Mouse (Mus musculus): ENCODE measurements at regions not wholly inside any gene's neighbourhood (a gene's known extent, or its start where the extent isn't known, plus 50 kb on each side); places are given as distances from the start of the nearest gene placed in this dataset.
A peak's percentile ranks its signal among the peaks of the same experiment; 100 is the strongest.

GRCm38 (mm10) chr8:80422190-80422589 is 71.4 kb upstream of the Gypa start:
- DNase-seq (ENCODE audit: low spot score), result no peak

DNA sequence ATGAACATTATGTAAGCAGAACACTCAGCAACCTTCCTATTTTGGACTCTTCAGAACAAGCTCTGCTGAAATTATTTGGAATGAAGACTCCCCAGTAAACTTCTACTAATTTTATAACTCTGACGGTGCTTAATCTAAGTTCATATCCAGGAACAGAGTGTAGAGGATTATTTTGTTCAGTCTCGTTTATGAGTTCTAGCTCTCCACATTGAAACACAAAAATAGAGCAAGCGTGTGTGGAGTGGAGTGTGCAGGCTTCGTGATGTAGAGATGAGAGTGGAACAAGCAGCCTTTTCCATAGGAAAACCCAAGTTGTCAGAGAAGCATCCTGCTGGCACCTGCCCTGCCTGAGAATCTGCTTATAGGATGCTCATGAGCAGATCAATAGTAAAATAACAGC is 77.5 kb upstream of the Gypa start:
- no peak for DNase-seq (ENCODE audit: low spot score)

DNA sequence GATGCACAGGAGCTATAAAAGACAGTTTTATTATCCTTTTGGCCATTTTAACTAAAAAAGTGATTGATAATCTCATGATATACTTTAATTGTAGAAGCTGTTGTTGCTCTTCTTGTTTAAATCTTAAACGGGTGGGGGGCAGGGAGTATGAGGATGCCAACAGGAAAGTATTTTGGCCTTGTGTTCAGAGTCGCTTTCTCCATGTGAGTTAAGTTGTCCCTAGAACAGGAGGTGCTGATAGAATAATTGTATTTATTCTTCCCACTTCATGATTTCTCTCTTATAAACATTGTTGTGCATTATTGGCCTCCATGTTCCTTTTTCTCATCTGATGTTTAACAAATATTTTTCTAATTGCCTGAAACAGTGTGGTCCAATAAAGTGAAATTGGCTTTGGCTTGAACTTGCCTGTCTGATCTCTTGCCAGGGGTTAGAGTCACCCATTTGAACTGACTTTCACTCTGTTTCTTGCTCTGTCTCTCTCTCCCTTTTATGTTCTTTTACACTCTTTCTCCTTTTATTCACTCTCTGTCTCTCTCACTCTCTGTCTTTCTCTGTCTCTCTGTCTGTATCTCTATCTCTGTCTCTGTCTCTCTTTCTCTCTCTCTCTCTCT is 93.9 kb upstream of the Gypa start:
- no peak for DNase-seq (ENCODE audit: low spot score)

GRCm38 (mm10) chr8:80395010-80395409 is 98.6 kb upstream of the Gypa start:
- no peak for DNase-seq (ENCODE audit: low spot score)

DNA sequence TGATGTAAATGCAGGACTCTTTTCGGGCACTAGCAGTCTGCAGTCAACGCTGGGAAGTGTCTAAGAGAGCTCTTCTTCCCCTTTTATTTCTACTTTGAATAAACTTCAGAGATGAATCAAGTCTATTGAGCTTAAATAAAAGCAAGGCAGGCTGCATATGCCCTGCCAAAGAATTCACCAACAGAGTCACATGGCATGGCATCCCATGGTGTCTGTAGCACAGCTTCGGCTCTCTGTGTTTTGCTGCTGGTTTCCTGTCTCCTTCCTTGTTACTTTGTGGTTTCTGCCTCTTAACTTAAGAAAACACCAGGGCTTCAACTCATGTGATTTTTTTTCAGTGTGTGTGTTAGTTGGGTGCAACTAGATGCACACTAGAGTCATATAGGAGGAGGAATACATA is 100.5 kb upstream of the Gypa start:
- DNase-seq (ENCODE audit: low spot score), result no peak

DNA sequence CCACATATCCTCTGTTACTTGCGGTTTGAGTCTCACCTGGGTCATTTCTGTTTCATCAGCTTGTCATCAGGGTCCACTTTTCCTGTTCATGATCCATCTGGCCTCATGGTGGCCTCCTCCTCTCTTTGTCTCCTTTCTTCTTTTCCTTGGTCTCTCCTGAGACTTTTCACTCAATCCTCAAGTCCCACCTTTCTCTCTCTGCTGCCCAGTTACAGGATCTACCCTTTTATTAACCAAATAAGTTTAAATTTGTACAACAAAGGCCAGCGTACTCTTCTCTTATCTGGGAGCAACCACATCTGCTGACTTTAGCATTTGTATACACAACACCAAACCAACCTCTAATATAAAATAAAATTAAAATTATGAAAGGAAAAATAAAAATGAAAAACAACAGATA is 124.4 kb upstream of the Gypa start:
- DNase-seq (ENCODE audit: low spot score), result no peak

GRCm38 (mm10) chr8:80364059-80364458 is 129.5 kb upstream of the Gypa start:
- DNase-seq (ENCODE audit: low spot score), result no peak

DNA sequence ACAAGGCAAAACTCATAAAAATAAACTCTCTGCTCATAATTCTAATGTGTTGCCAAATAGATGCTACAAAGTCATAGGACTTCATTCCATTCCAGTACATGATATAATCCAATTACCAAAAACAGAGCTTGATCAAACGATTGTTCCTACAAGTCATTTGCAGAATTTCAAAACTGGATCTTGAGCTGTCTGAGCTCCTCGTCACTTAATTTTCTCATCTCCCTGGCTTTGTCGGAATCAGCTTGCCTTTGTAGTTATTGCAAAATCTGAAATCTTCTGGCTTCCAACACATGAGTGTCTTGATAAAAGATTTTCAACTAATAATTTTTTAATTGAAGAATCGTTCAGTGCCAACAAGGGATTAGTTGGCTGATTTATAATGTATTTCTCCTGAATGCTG is 150.3 kb upstream of the Gypa start:
- DNase-seq (ENCODE audit: low spot score), result no peak

GRCm38 (mm10) chr8:80337872-80338271 is 155.7 kb upstream of the Gypa start:
- no peak for DNase-seq (ENCODE audit: low spot score)

- no peak for DNase-seq (ENCODE audit: low spot score)
These were observed 164.9 kb upstream of the Gypa start for GRCm38 (mm10) chr8:80328676-80329075.

- no peak for DNase-seq (ENCODE audit: low spot score)
These were observed 167.7 kb upstream of the Gypa start for GRCm38 (mm10) chr8:80325859-80326258.

- no peak for DNase-seq (ENCODE audit: low spot score)
These were observed 168.4 kb upstream of the Gypa start for GRCm38 (mm10) chr8:80325132-80325531.

GRCm38 (mm10) chr8:80318231-80318870 is 175.2 kb upstream of the Gypa start:
- no peak for DNase-seq (ENCODE audit: low spot score)

- DNase-seq (ENCODE audit: low spot score), result peak; percentile 73
These were observed 178.2 kb upstream of the Gypa start for GRCm38 (mm10) chr8:80315371-80315770.

- DNase-seq (ENCODE audit: low spot score), result peak; percentile 52
These were observed 178.8 kb upstream of the Gypa start for GRCm38 (mm10) chr8:80314826-80315225.

DNA sequence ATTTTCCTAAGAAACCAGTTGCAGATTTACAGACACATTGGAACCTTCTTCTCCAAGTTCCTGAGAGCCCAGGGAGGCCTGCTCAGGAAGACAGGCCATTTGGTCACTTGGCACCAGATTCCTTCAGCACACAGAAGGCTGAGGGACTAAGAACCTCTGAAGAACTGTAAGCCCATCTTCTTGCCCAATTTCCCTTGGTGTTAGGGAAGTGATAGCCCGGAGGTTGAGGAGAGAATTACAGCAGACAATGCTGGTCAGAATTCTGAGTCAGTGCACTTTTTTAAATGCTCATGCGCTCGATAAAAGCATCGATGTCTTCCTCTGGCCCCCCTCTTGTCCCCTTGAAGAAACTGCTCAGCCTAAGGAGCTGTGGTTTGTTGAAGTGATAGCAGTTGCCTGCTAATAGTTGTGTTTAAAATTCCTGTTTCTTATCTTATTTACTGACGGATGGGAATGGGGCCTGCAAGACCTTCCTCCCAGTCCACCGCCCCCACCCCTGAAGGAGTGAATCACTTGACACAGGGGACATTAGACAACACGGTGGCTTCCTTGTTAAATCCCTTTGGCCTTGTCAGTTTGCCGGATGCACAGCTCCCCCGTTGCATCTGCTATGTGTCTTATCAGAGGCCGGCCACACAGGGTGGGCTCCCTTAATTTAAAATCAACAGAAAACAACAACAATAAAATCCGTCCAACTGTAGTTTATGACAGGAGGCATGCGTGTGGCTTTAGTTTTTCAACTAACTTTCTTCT is 179.5 kb upstream of the Gypa start:
- DNase-seq (ENCODE audit: low spot score), result no peak

- DNase-seq (ENCODE audit: low spot score), result no peak
These were observed 185.8 kb upstream of the Gypa start for GRCm38 (mm10) chr8:80307761-80308160.

- DNase-seq (ENCODE audit: low spot score), result no peak
These were observed 195.0 kb upstream of the Gypa start for GRCm38 (mm10) chr8:80298596-80298995.

DNA sequence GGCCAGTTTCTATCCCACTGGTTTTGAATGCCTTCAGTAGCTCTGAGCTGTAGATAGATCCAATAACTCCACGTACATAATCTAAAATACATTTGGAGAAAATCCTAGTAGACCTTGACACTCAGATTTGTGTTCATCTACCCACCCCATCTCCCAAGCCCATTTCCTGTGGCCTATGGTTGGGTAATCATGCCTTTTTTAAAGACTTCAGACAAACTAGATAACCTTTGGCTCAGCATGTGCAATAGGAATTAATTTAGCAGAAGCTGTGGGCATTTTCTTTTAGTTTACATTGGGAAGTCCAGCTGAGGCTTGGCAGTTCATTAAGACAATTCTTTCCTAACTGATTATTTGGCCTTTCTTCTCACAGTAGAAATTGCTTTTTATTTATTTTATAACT is 203.3 kb upstream of the Gypa start:
- no peak for DNase-seq (ENCODE audit: low spot score)

GRCm38 (mm10) chr8:80289282-80289681 is 204.3 kb upstream of the Gypa start:
- no peak for DNase-seq (ENCODE audit: low spot score)

GRCm38 (mm10) chr8:80268910-80269460 is 211.2 kb upstream of the Hhip start:
- no peak for DNase-seq (ENCODE audit: low spot score)

DNA sequence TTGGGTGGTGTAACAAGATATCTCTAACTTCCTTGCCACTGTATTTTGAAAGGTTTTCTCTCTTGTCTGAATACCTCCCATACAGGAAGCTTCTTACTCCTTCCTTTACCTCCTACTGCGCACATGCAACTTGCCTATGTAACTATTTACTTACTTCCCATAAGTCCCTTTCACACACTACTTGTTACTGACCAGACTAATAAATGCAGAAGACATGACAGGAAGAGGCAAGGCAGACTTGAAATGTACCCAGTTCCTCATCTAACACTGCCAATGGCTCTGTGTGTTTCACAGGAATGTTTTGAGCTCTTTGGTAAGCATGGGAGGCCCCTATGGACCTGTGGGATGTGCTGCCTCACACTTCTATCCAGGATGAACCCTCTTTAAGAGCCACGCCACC is 207.1 kb upstream of the Hhip start:
- no peak for DNase-seq (ENCODE audit: low spot score)

DNA sequence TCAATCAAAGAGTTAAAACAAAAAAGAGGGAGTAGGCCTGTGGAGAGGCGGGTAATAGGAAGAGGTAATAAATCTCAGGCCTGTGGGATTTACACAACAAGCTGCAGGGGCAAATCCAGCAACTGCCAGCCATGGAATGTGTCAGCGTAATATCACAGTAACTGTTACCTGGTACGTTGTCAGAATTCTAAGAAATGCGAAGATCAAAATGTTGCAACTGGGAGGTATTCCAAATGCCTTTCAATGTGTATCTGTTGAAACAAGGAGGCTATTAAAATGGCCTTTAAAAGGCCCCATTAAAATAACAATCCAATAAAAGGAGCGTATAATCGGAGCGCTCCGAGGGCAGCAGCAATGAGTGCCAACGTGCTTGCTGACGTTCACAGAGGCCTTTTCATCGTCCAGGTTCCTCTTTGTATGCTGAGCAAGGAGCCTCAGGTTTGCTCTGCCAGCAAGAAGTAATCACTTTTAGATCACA is 205.7 kb upstream of the Hhip start:
- no peak for DNase-seq (ENCODE audit: low spot score)

Measured in testis, postnatal 10 days (tissue).